Mouse (Mus musculus) CH12.LX (cell line): Measurements from ENCODE around the gene Rbm47. TPM values are rescaled to one million over a fixed set of nuclear protein-coding genes. Genes with fewer than 3 reads are reported as not detected.

Experiments used
- DNase-seq: peaks from one replicate; pipeline ENCODE4 v3.0.0-alpha.2; 2013; ENCODE audit errors: extremely low read depth
- H3K27ac ChIP-seq: 2 replicates; pipeline ENCODE4 v1.5.1; 2012; ENCODE audit warnings: low read depth, mild to moderate bottlenecking, control low read depth, moderate library complexity; ENCODE audit not compliant: insufficient read depth
- H3K27me3 ChIP-seq: replicated peaks from 2 replicates; pipeline ENCODE3; 2012; ENCODE audit warnings: inconsistent platforms
- H3K36me3 ChIP-seq, 2 experiments: replicated peaks in 1 of 2; 2 replicates each; pipeline versions ENCODE3 to v1.6.1; 2012; ENCODE audit warnings: inconsistent platforms in 1 of 2, low read length in 1 of 2, mild to moderate bottlenecking in 1 of 2, mixed read lengths in 1 of 2, moderate library complexity in 1 of 2; ENCODE audit not compliant: control insufficient read depth in 1 of 2, insufficient read depth in 1 of 2
- H3K4me1 ChIP-seq, 2 experiments: 2 replicates each; pipeline ENCODE4 v1.6.1; 2012; ENCODE audit warnings: inconsistent platforms in 1 of 2, moderate library complexity in 1 of 2; ENCODE audit not compliant: insufficient read depth in 2 of 2, control insufficient read depth in 1 of 2
- H3K4me2 ChIP-seq: 2 replicates; pipeline ENCODE4 v1.6.1; 2012; ENCODE audit warnings: low read depth, mild to moderate bottlenecking, control low read depth; ENCODE audit not compliant: poor library complexity, insufficient read depth, severe bottlenecking
- H3K4me3 ChIP-seq, 3 experiments: fragments of 150-350 bp in 1 of 3; sonication (generic) in 1 of 3; replicated peaks in 1 of 3; 2 replicates each; pipeline versions ENCODE3 to v1.5.1; 2011 to 2012; ENCODE audit warnings: low read depth in 2 of 3, low read length in 2 of 3, mild to moderate bottlenecking in 2 of 3, moderate library complexity in 2 of 3, control low read depth in 1 of 3, improper control_type of control experiment in 1 of 3, inconsistent platforms in 1 of 3, mixed read lengths in 1 of 3; ENCODE audit not compliant: poor library complexity in 1 of 3
- H3K79me2 ChIP-seq: replicated peaks from 2 replicates; pipeline ENCODE4 v1.6.1; 2012; ENCODE audit warnings: mild to moderate bottlenecking, moderate library complexity; ENCODE audit not compliant: control insufficient read depth, poor library complexity, insufficient read depth, severe bottlenecking; ENCODE audit errors: extremely low read depth
- H3K9ac ChIP-seq: 2 replicates; pipeline ENCODE4 v1.6.1; 2012; ENCODE audit warnings: low read depth, mild to moderate bottlenecking, control low read depth, moderate library complexity; ENCODE audit not compliant: insufficient read depth
- H3K9me3 ChIP-seq: replicated peaks from 2 replicates; pipeline ENCODE3; 2012; ENCODE audit warnings: low read length, inconsistent platforms, mixed read lengths
- BHLHE40 ChIP-seq: IDR thresholded peaks from 2 replicates; pipeline ENCODE4 v1.6.1; 2011; ENCODE audit warnings: mild to moderate bottlenecking, low read depth, low read length, improper control_type of control experiment
- CHD1 ChIP-seq: IDR thresholded peaks from 2 replicates; pipeline ENCODE4 v1.6.1; 2012; ENCODE audit warnings: low read depth, low read length, improper control_type of control experiment, inconsistent platforms
- CHD2 ChIP-seq: IDR thresholded peaks from 2 replicates; pipeline ENCODE4 v1.6.1; 2011; ENCODE audit warnings: low read length, improper control_type of control experiment
- CTCF ChIP-seq, 2 experiments: IDR thresholded peaks in 1 of 2; conservative IDR thresholded peaks in 1 of 2; 2 replicates each; pipeline ENCODE4 v1.5.1; 2011 to 2012; ENCODE audit warnings: low read depth in 2 of 2, low read length in 2 of 2, improper control_type of control experiment in 1 of 2, inconsistent platforms in 1 of 2, mild to moderate bottlenecking in 1 of 2, moderate library complexity in 1 of 2
- E2F4 ChIP-seq: IDR thresholded peaks from 2 replicates; pipeline ENCODE4 v1.6.1; 2011; ENCODE audit warnings: low read depth, low read length, improper control_type of control experiment; ENCODE audit not compliant: insufficient replicate concordance
- ELF1 ChIP-seq: IDR thresholded peaks from 2 replicates; pipeline ENCODE4 v1.6.1; 2014; ENCODE audit warnings: low read depth, mild to moderate bottlenecking, inconsistent platforms, low read length, improper control_type of control experiment
- EP300 ChIP-seq: IDR thresholded peaks from 2 replicates; pipeline ENCODE4 v1.6.1; 2011; ENCODE audit warnings: low read length, improper control_type of control experiment
- ETS1 ChIP-seq: conservative IDR thresholded peaks from 2 replicates; pipeline ENCODE4 v1.6.1; 2012; ENCODE audit warnings: low read depth, mild to moderate bottlenecking, inconsistent platforms, low read length, improper control_type of control experiment, moderate library complexity
- GABPA ChIP-seq: IDR thresholded peaks from 2 replicates; pipeline ENCODE4 v1.6.1; 2012; ENCODE audit warnings: low read depth, low read length, improper control_type of control experiment, inconsistent platforms; ENCODE audit not compliant: insufficient replicate concordance
- HCFC1 ChIP-seq: IDR thresholded peaks from 2 replicates; pipeline ENCODE4 v1.6.1; 2012; ENCODE audit warnings: low read depth, mild to moderate bottlenecking, inconsistent platforms, low read length, improper control_type of control experiment
- IRF4 ChIP-seq: IDR thresholded peaks from 2 replicates; pipeline ENCODE4 v1.6.1; 2014; ENCODE audit warnings: low read depth, mild to moderate bottlenecking, inconsistent platforms, low read length, improper control_type of control experiment
- JUN ChIP-seq: IDR thresholded peaks from 2 replicates; pipeline ENCODE4 v1.6.1; 2011; ENCODE audit warnings: low read depth, mild to moderate bottlenecking, low read length, improper control_type of control experiment, moderate library complexity; ENCODE audit not compliant: insufficient read depth
- JUND ChIP-seq: conservative IDR thresholded peaks from 2 replicates; pipeline ENCODE4 v1.6.1; 2011; ENCODE audit warnings: low read depth, low read length, improper control_type of control experiment
- KAT2A ChIP-seq: IDR thresholded peaks from 2 replicates; pipeline ENCODE4 v1.6.1; 2012; ENCODE audit warnings: low read length, improper control_type of control experiment, inconsistent platforms; ENCODE audit not compliant: insufficient replicate concordance
- MAFK ChIP-seq: IDR thresholded peaks from 2 replicates; pipeline ENCODE4 v1.6.1; 2011; ENCODE audit warnings: low read length, improper control_type of control experiment; ENCODE audit not compliant: insufficient replicate concordance
- MAX ChIP-seq: IDR thresholded peaks from 2 replicates; pipeline ENCODE4 v1.6.1; 2011; ENCODE audit warnings: low read length, improper control_type of control experiment
- MAZ ChIP-seq: IDR thresholded peaks from 2 replicates; pipeline ENCODE4 v1.6.1; 2012; ENCODE audit warnings: low read depth, mild to moderate bottlenecking, inconsistent platforms, low read length, improper control_type of control experiment, moderate library complexity
- MEF2A ChIP-seq: IDR thresholded peaks from 2 replicates; pipeline ENCODE4 v1.6.1; 2014; ENCODE audit warnings: low read depth, mild to moderate bottlenecking, inconsistent platforms, low read length, improper control_type of control experiment, borderline replicate concordance
- MXI1 ChIP-seq: IDR thresholded peaks from 2 replicates; pipeline ENCODE4 v1.6.1; 2011; ENCODE audit warnings: mild to moderate bottlenecking, low read depth, low read length, improper control_type of control experiment
- MYC ChIP-seq: IDR thresholded peaks from 2 replicates; pipeline ENCODE4 v1.6.1; 2011; ENCODE audit warnings: low read depth, mild to moderate bottlenecking, improper control_type of control experiment, low read length
- NELFE ChIP-seq: IDR thresholded peaks from 2 replicates; pipeline ENCODE4 v1.6.1; 2011; ENCODE audit warnings: low read depth, low read length, improper control_type of control experiment
- NRF1 ChIP-seq: IDR thresholded peaks from 2 replicates; pipeline ENCODE4 v1.6.1; 2014; ENCODE audit warnings: low read depth, mild to moderate bottlenecking, inconsistent platforms, low read length, improper control_type of control experiment, moderate library complexity
- PAX5 ChIP-seq: IDR thresholded peaks from 2 replicates; pipeline ENCODE4 v1.6.1; 2012; ENCODE audit warnings: low read length, inconsistent platforms, mixed read lengths
- POLR2A ChIP-seq: IDR thresholded peaks from 2 replicates; pipeline ENCODE4 v1.6.1; 2011; ENCODE audit warnings: low read depth, mild to moderate bottlenecking, improper control_type of control experiment, low read length
- POLR2AphosphoS2 ChIP-seq: IDR thresholded peaks from 2 replicates; pipeline ENCODE4 v1.6.1; 2011; ENCODE audit warnings: low read depth, low read length, improper control_type of control experiment
- RAD21 ChIP-seq: IDR thresholded peaks from 2 replicates; pipeline ENCODE4 v1.6.1; 2011; ENCODE audit warnings: low read depth, mild to moderate bottlenecking, low read length, improper control_type of control experiment, moderate library complexity
- RCOR1 ChIP-seq: conservative IDR thresholded peaks from 2 replicates; pipeline ENCODE4 v1.6.1; 2012; ENCODE audit warnings: low read depth, mild to moderate bottlenecking, inconsistent platforms, low read length, improper control_type of control experiment
- SIN3A ChIP-seq: IDR thresholded peaks from 2 replicates; pipeline ENCODE4 v1.6.1; 2012; ENCODE audit warnings: low read length, improper control_type of control experiment, inconsistent platforms
- SMC3 ChIP-seq: IDR thresholded peaks from 2 replicates; pipeline ENCODE4 v1.6.1; 2011; ENCODE audit warnings: low read depth, low read length, improper control_type of control experiment
- TBP ChIP-seq: conservative IDR thresholded peaks from 2 replicates; pipeline ENCODE4 v1.6.1; 2011; ENCODE audit warnings: low read depth, low read length, improper control_type of control experiment
- TCF12 ChIP-seq: IDR thresholded peaks from 2 replicates; pipeline ENCODE4 v1.6.1; 2014; ENCODE audit warnings: low read depth, mild to moderate bottlenecking, inconsistent platforms, low read length, improper control_type of control experiment
- UBTF ChIP-seq: IDR thresholded peaks from 2 replicates; pipeline ENCODE4 v1.6.1; 2012; ENCODE audit warnings: low read depth, mild to moderate bottlenecking, inconsistent platforms, low read length, improper control_type of control experiment, moderate library complexity
- USF1 ChIP-seq: IDR thresholded peaks from 2 replicates; pipeline ENCODE4 v1.6.1; 2014; ENCODE audit warnings: low read depth, mild to moderate bottlenecking, inconsistent platforms, low read length, improper control_type of control experiment
- USF2 ChIP-seq: conservative IDR thresholded peaks from 2 replicates; pipeline ENCODE4 v1.6.1; 2011; ENCODE audit warnings: low read depth, low read length, improper control_type of control experiment
- ZC3H11A ChIP-seq: IDR thresholded peaks from 2 replicates; pipeline ENCODE4 v1.6.1; 2012; ENCODE audit warnings: low read depth, mild to moderate bottlenecking, inconsistent platforms, low read length, improper control_type of control experiment
- ZKSCAN1 ChIP-seq: IDR thresholded peaks from 2 replicates; pipeline ENCODE4 v1.6.1; 2012; ENCODE audit warnings: low read depth, inconsistent platforms, low read length, improper control_type of control experiment, borderline replicate concordance
- ZMIZ1 ChIP-seq: IDR thresholded peaks from 2 replicates; pipeline ENCODE4 v1.6.1; 2012; ENCODE audit warnings: low read depth, mild to moderate bottlenecking, inconsistent platforms, low read length, improper control_type of control experiment
- ZNF384 ChIP-seq: IDR thresholded peaks from 2 replicates; pipeline ENCODE4 v1.6.1; 2012; ENCODE audit warnings: low read depth, low read length, improper control_type of control experiment, inconsistent platforms
- dilution Hi-C: fragments of 300-500 bp; cut with MboI; formaldehyde crosslinking; loops from 2 replicates; pipeline ENCODE4 v1.14.3; 2020; ENCODE audit warnings: low sequenced_read_pairs; ENCODE audit not compliant: extremely low pct_unique_long_range_greater_than_20kb, extremely low pct_ligation_motif_present
- in situ Hi-C: fragments of 300-500 bp; cut with MboI; formaldehyde crosslinking; loops from 3 replicates; pipeline ENCODE4 v1.14.3; 2019; ENCODE audit warnings: low sequenced_read_pairs, low pct_ligation_motif_present, low pct_unique_long_range_greater_than_20kb, mixed read lengths
- polyA plus RNA-seq: library from polyadenylated mRNA; unstranded; fragments of >175 nt; gene quantifications from 2 replicates; pipeline ENCODE4 v1.2.1, GENCODE M21; 2012; ENCODE audit warnings: low read depth; ENCODE audit not compliant: insufficient read length
- total RNA-seq, 2 experiments: library from RNA; depleted of rRNA; stranded (reverse); fragments of 300-350 nt in 1 of 2; fragments of >200 nt in 1 of 2; gene quantifications; 2 replicates each; pipeline ENCODE4 v1.2.3; 2012 to 2014

Gene Rbm47
- total and polyA plus RNA-seq, 3 experiments: 0.08 to 9.2 (median 1.1) TPM

GRCm38 (mm10) chr5:66114751-66115150, 58.2 kb downstream of the Rbm47 start:
- no peaks in the 10 kb centered on the region for H3K36me3 ChIP-seq
- H3K9ac ChIP-seq: peak overlapping the region; percentile 69
- dilution Hi-C loops (no loop called here), in situ Hi-C loops (no loop called here)
- peak; percentile 61 for DNase-seq
- H3K9me3 ChIP-seq: no peaks in the 10 kb centered on the region
- TF ChIP-seq HCFC1 (0 out of 2 replicates have a peak, but pooled peaks have one; percentile 12), MXI1 (peak; percentile 65), CHD2 (no peak; the same call in 1 of the 2 replicates), ETS1 (peak; percentile 91), E2F4 (no peak), MAX (peak; percentile 78), UBTF (no peak), ZNF384 (no peak), USF2 (no peak), BHLHE40 (peak; percentile 100), SMC3 (peak; percentile 30), TBP (no peak), MAFK (0 out of 2 replicates have a peak, but pooled peaks have one; percentile 23), POLR2A (no peak), EP300 (peak; percentile 83), ZMIZ1 (no peak), MEF2A (peak; percentile 81), USF1 (peak; percentile 35; the same call in 1 of the 2 replicates), ZKSCAN1 (no peak), CTCF (conservative IDR thresholded peaks at IDR 0.05 in 1 of 2, IDR thresholded peaks at IDR 0.05 in 1 of 2; ENCODE audit: low read depth in 2 of 2, low read length in 2 of 2) (no peak), ZC3H11A (no peak), NRF1 (no peak), JUN (peak; percentile 31; the same call in 1 of the 2 replicates), PAX5 (no peak), SIN3A (peak; percentile 58; the same call in 1 of the 2 replicates), CHD1 (peak; percentile 94), NELFE (peak; percentile 41; the same call in 1 of the 2 replicates), JUND (peak; percentile 58), MYC (peak; percentile 88), RAD21 (no peak; the same call in none of the 2 replicates), TCF12 (peak; percentile 85), ELF1 (no peak; the same call in 1 of the 2 replicates), MAZ (0 out of 2 replicates have a peak, but pooled peaks have one; percentile 42), KAT2A (no peak), IRF4 (peak; percentile 96), GABPA (no peak), RCOR1 (peak; percentile 93; the same call in 1 of the 2 replicates), POLR2AphosphoS2 (no peak)
- peak overlapping the region; percentile 91 for H3K27ac ChIP-seq
- no peaks in the 10 kb centered on the region for H3K27me3 ChIP-seq
- H3K79me2 ChIP-seq: peaks cover 18% of the 10 kb centered on the region
- peaks cover 13 to 50% of the 10 kb centered on the region in 2 experiments for H3K4me1 ChIP-seq
- peak overlapping the region in 1 of 3 experiments; percentile 14 for H3K4me3 ChIP-seq
- H3K4me2 ChIP-seq: peak overlapping the region; percentile 96
